Comparison of ENCODE assay signal across 18 mouse cellular contexts in the genomic region with DNA sequence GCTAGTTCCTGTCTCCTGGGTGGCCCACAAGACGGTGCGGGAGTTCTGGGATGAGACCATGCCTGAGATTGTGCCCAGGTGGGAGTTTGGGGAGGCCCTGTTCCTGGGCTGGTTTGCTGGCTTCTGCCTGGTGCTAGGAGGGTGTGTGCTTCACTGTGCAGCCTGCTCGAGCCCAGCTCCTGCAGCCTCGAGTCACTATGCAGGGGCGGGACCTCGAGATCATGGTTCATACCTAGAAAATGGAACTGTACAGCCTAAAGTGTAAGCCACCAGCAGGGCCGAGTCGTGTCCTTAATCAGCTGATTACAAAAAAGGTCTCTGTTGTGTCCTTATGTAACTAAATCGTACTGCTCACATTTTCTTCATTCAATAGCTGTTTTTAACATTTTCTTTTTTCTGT. TPM values are rescaled to one million over a fixed set of nuclear protein-coding genes. Genes with fewer than 3 reads are reported as not detected.
"Had no signal": no experiment of that assay in that cellular context is flagged by ENCODE, and none has a peak within 500 bp of the region (broad histone marks: within the 10 kb centered on the region; RNA-seq: fewer than 3 reads in every experiment).

No protein-coding gene starts in this region.

RNA-seq across cellular contexts. Expression of a gene that starts 0.6 kb away (rescaled TPM):
- total RNA-seq: megakaryocyte progenitor cell, adult 5-6 weeks had no signal
- polyA plus RNA-seq: liver, embryonic 15.5 days; liver, postnatal 0 days; lung, adult 2 months; lung, postnatal 0 days; macrophage; midbrain, embryonic 12.5 days; midbrain, embryonic 14.5 days; midbrain, embryonic 16.5 days; myocyte; neural tube, embryonic 11.5 days; neural tube, embryonic 13.5 days; neural tube, embryonic 15.5 days; stomach, embryonic 14.5 days; stomach, embryonic 16.5 days; thymus, adult 2 months; urinary bladder, adult 2 months had no signal

RNA-seq across cellular contexts. Expression of a gene that starts 1.7 kb away (rescaled TPM):
- total RNA-seq: megakaryocyte progenitor cell, adult 5-6 weeks had no signal
- polyA plus RNA-seq: liver, embryonic 15.5 days; liver, postnatal 0 days; lung, postnatal 0 days; macrophage; midbrain, embryonic 12.5 days; midbrain, embryonic 14.5 days; midbrain, embryonic 16.5 days; myocyte; neural tube, embryonic 11.5 days; neural tube, embryonic 13.5 days; neural tube, embryonic 15.5 days; small intestine, adult 2 months; stomach, embryonic 14.5 days; stomach, embryonic 16.5 days had no signal
